Mouse (Mus musculus): ENCODE data around the gene Pard3b. TPM values are rescaled to one million over a fixed set of nuclear protein-coding genes. Genes with fewer than 3 reads are reported as not detected.

Gene Pard3b
- polyA plus RNA-seq, 1 experiment from 2014 or later = 13.8 TPM

DNA sequence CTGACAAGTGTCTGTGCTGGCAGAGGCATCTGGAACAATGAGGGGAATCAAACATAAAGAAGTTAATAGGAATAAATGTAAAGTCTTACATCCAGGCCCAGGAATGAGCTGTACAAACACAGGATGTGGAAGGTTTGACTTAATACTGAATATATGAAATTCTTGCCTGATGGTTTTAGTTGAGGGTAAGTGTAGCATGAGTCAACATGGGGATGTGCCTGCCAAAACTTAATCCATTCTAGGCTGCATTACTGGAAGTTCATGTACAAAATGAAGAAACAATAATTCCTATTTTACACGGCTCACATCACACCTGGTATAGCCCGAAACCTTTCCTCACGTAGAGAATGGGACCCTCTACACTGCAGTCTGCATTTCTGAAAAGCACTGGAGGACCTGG, 805.8 kb downstream of the Pard3b start:
- WGBS = 61% methylated on average over 3 of the region's 3 CpGs
- H3K4me3 ChIP-seq (ENCODE audit: low read depth, low read length) = no peak overlapping the region
- no peak overlapping the region for H3K4me2 ChIP-seq (replicated peaks; ENCODE audit: low read depth)
- H3K9ac ChIP-seq (ENCODE audit: low read length) = no peak overlapping the region
- H3K27ac ChIP-seq (replicated peaks) = no peak overlapping the region
- H3K36me3 ChIP-seq (ENCODE audit: control insufficient read depth, insufficient read depth, low read length) = no peaks in the 10 kb centered on the region
- no peak for DNase-seq (ENCODE audit: low spot score)
- no peak for ATAC-seq (ENCODE audit: low FRiP score, low TSS enrichment)
- TF ChIP-seq EP300 (optimal IDR thresholded peaks at IDR 0.05) (no peak), CTCF (IDR thresholded peaks at IDR 0.05; ENCODE audit: low read depth) (no peak)
- no peaks in the 10 kb centered on the region for H3K27me3 ChIP-seq (ENCODE audit: control insufficient read depth, insufficient read depth, low read length)
- no peaks in the 10 kb centered on the region for H3K4me1 ChIP-seq (replicated peaks; ENCODE audit: control insufficient read depth, insufficient read depth)
- H3K9me3 ChIP-seq (ENCODE audit: control insufficient read depth, low read length) = no peaks in the 10 kb centered on the region

GRCm38 (mm10) chr1:62446818-62447217, 808.2 kb downstream of the Pard3b start:
- WGBS = 40% methylated on average over 1 of the region's 1 CpGs
- no peaks in the 10 kb centered on the region for H3K4me1 ChIP-seq (replicated peaks; ENCODE audit: control insufficient read depth, insufficient read depth)
- DNase-seq (ENCODE audit: low spot score) = no peak
- H3K4me2 ChIP-seq (replicated peaks; ENCODE audit: low read depth) = no peak overlapping the region
- TF ChIP-seq EP300 (optimal IDR thresholded peaks at IDR 0.05) (no peak), CTCF (IDR thresholded peaks at IDR 0.05; ENCODE audit: low read depth) (no peak)
- H3K36me3 ChIP-seq (ENCODE audit: control insufficient read depth, insufficient read depth, low read length) = no peaks in the 10 kb centered on the region
- H3K27me3 ChIP-seq (ENCODE audit: control insufficient read depth, insufficient read depth, low read length) = no peaks in the 10 kb centered on the region
- H3K4me3 ChIP-seq (ENCODE audit: low read depth, low read length) = no peak overlapping the region
- no peaks in the 10 kb centered on the region for H3K9me3 ChIP-seq (ENCODE audit: control insufficient read depth, low read length)
- no peak overlapping the region for H3K27ac ChIP-seq (replicated peaks)
- no peak for ATAC-seq (ENCODE audit: low FRiP score, low TSS enrichment)
- no peak overlapping the region for H3K9ac ChIP-seq (ENCODE audit: low read length)

- H3K36me3 ChIP-seq (ENCODE audit: control insufficient read depth, insufficient read depth, low read length) = no peaks in the 10 kb centered on the region
- no peaks in the 10 kb centered on the region for H3K9me3 ChIP-seq (ENCODE audit: control insufficient read depth, low read length)
- H3K27ac ChIP-seq (replicated peaks) = no peak overlapping the region
- no peak overlapping the region for H3K4me2 ChIP-seq (replicated peaks; ENCODE audit: low read depth)
- ATAC-seq (ENCODE audit: low FRiP score, low TSS enrichment) = no peak
- no peak for TF ChIP-seq EP300 (optimal IDR thresholded peaks at IDR 0.05)
- no peak for TF ChIP-seq CTCF (IDR thresholded peaks at IDR 0.05; ENCODE audit: low read depth)
- H3K4me1 ChIP-seq (replicated peaks; ENCODE audit: control insufficient read depth, insufficient read depth) = no peaks in the 10 kb centered on the region
- DNase-seq (ENCODE audit: low spot score) = no peak
- no peaks in the 10 kb centered on the region for H3K27me3 ChIP-seq (ENCODE audit: control insufficient read depth, insufficient read depth, low read length)
- 74% methylated on average over 7 of the region's 7 CpGs for WGBS
- no peak overlapping the region for H3K4me3 ChIP-seq (ENCODE audit: low read depth, low read length)
- H3K9ac ChIP-seq (ENCODE audit: low read length) = no peak overlapping the region
Measured at GRCm38 (mm10) chr1:62449193-62449875, 810.7 kb downstream of the Pard3b start.

GRCm38 (mm10) chr1:62465536-62465935, 826.9 kb downstream of the Pard3b start:
- Histone ChIP-seq H3K9ac (ENCODE audit: low read length) (no peak overlapping the region), H3K4me2 (replicated peaks; ENCODE audit: low read depth) (peak overlapping the region; percentile 37), H3K27ac (replicated peaks) (no peak overlapping the region), H3K4me3 (ENCODE audit: low read depth, low read length) (no peak overlapping the region), H3K36me3 (ENCODE audit: control insufficient read depth, insufficient read depth, low read length) (no peaks in the 10 kb centered on the region), H3K4me1 (replicated peaks; ENCODE audit: control insufficient read depth, insufficient read depth) (peaks cover 3% of the 10 kb centered on the region; the same call in 1 of the 2 replicates), H3K9me3 (ENCODE audit: control insufficient read depth, low read length) (no peaks in the 10 kb centered on the region), H3K27me3 (ENCODE audit: control insufficient read depth, insufficient read depth, low read length) (no peaks in the 10 kb centered on the region)
- 43% methylated on average over 8 of the region's 8 CpGs for WGBS
- DNase-seq (ENCODE audit: low spot score) (peak; percentile 28), ATAC-seq (ENCODE audit: low FRiP score, low TSS enrichment) (peak; percentile 61; the same call in 1 of the 2 replicates)
- TF ChIP-seq EP300 (optimal IDR thresholded peaks at IDR 0.05) (no peak), CTCF (IDR thresholded peaks at IDR 0.05; ENCODE audit: low read depth) (no peak)

DNA sequence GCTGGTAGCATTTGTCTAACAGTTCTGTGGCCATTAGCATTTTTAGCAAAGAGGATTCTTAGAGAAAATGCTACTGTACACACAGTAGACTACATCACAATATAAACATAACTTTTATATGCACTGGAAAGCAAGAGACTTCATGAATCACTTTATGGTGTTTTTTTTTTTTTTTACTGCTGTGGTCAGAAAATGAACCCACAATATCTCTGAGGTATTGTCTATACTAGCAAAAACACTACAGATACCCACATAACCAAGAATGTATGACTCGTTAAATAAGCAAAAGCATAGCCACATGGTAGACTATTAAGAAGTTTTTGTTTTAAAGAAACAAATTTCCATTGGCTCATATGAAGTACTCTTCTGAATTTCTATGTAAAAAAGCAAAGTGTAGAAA, 827.9 kb downstream of the Pard3b start:
- no peak for ATAC-seq (ENCODE audit: low FRiP score, low TSS enrichment)
- Histone ChIP-seq H3K4me3 (ENCODE audit: low read depth, low read length) (no peak overlapping the region), H3K4me1 (replicated peaks; ENCODE audit: control insufficient read depth, insufficient read depth) (peaks cover 3% of the 10 kb centered on the region; the same call in 1 of the 2 replicates), H3K27ac (replicated peaks) (no peak overlapping the region), H3K27me3 (ENCODE audit: control insufficient read depth, insufficient read depth, low read length) (no peaks in the 10 kb centered on the region), H3K4me2 (replicated peaks; ENCODE audit: low read depth) (no peak overlapping the region), H3K9ac (ENCODE audit: low read length) (no peak overlapping the region), H3K36me3 (ENCODE audit: control insufficient read depth, insufficient read depth, low read length) (no peaks in the 10 kb centered on the region), H3K9me3 (ENCODE audit: control insufficient read depth, low read length) (no peaks in the 10 kb centered on the region)
- TF ChIP-seq EP300 (optimal IDR thresholded peaks at IDR 0.05) = no peak
- 80% methylated on average over 1 of the region's 1 CpGs for WGBS
- no peak for DNase-seq (ENCODE audit: low spot score)

DNA sequence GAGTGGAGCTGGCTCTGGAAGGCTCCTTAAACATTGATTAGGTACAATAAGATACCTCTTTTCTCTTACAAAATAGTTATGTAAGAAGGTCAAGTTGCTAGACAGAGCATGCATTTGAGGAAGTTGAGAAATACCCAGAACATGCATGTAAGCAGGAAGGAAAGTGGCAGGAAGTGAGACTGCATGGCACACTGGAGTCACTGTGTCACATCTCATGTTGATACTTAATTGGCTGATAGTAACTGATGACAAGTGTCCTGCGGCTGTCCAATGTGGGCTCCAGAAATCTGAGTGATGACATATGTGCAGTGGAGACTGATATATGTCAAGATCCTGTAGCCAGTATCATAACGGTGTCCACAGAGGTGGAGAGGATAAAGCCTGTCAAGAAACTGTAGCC, 844.4 kb downstream of the Pard3b start:
- Histone ChIP-seq H3K27ac (replicated peaks) (no peak overlapping the region), H3K4me3 (ENCODE audit: low read depth, low read length) (no peak overlapping the region), H3K9me3 (ENCODE audit: control insufficient read depth, low read length) (no peaks in the 10 kb centered on the region), H3K4me2 (replicated peaks; ENCODE audit: low read depth) (no peak overlapping the region), H3K9ac (ENCODE audit: low read length) (no peak overlapping the region), H3K4me1 (replicated peaks; ENCODE audit: control insufficient read depth, insufficient read depth) (no peaks in the 10 kb centered on the region), H3K36me3 (ENCODE audit: control insufficient read depth, insufficient read depth, low read length) (no peaks in the 10 kb centered on the region), H3K27me3 (ENCODE audit: control insufficient read depth, insufficient read depth, low read length) (no peaks in the 10 kb centered on the region)
- DNase-seq (ENCODE audit: low spot score) = no peak
- 90% methylated on average over 2 of the region's 2 CpGs for WGBS
- TF ChIP-seq EP300 (optimal IDR thresholded peaks at IDR 0.05) = no peak
- TF ChIP-seq CTCF (IDR thresholded peaks at IDR 0.05; ENCODE audit: low read depth) = no peak
- ATAC-seq (ENCODE audit: low FRiP score, low TSS enrichment) = no peak
